Mouse (Mus musculus) limb, embryonic 14.5 days (tissue): ENCODE data around the gene Lrit3. TPM values are rescaled to one million over a fixed set of nuclear protein-coding genes. Genes with fewer than 3 reads are reported as not detected.

Source experiments
- ATAC-seq: fragments of 200-750 bp; cut with Nextera tagmentation; 2 replicates; pipeline ENCODE4 v1.8.0; 2017; ENCODE audit warnings: low read depth, moderate number of reproducible peaks, moderate TSS enrichment; ENCODE audit not compliant: low FRiP score
- DNase-seq: peaks from one replicate; pipeline ENCODE4 v3.0.0-alpha.2; 2015; ENCODE audit warnings: low spot score
- H3K27ac ChIP-seq: fragments of 300-500 bp; sonication (generic); replicated peaks from 2 replicates; pipeline ENCODE4 v1.5.1; 2014; ENCODE audit warnings: low read depth, mild to moderate bottlenecking, low read length, moderate library complexity, mixed read lengths
- H3K27me3 ChIP-seq: fragments of 300-500 bp; sonication (generic); 2 replicates; pipeline ENCODE4 v1.6.1; 2014; ENCODE audit warnings: low read length, mixed read lengths; ENCODE audit not compliant: control insufficient read depth, insufficient read depth
- H3K36me3 ChIP-seq: fragments of 300-500 bp; sonication (generic); 2 replicates; pipeline ENCODE4 v1.6.1; 2014; ENCODE audit warnings: mild to moderate bottlenecking, low read length, moderate library complexity, mixed read lengths; ENCODE audit not compliant: control insufficient read depth, insufficient read depth
- H3K4me1 ChIP-seq: fragments of 300-500 bp; sonication (generic); 2 replicates; pipeline ENCODE4 v1.6.1; 2014; ENCODE audit warnings: antibody characterized with exemption, low read length, mixed read lengths; ENCODE audit not compliant: control insufficient read depth, insufficient read depth
- H3K4me2 ChIP-seq: fragments of 300-500 bp; sonication (generic); replicated peaks from 2 replicates; pipeline ENCODE4 v1.6.1; 2014; ENCODE audit warnings: low read depth, mild to moderate bottlenecking, low read length, moderate library complexity; ENCODE audit not compliant: severe bottlenecking
- H3K4me3 ChIP-seq: fragments of 300-500 bp; sonication (generic); replicated peaks from 2 replicates; pipeline ENCODE4 v1.5.1; 2014; ENCODE audit warnings: low read length
- H3K9ac ChIP-seq: fragments of 300-500 bp; sonication (generic); 2 replicates; pipeline ENCODE4 v1.6.1; 2014; ENCODE audit warnings: mild to moderate bottlenecking, low read depth, low read length, moderate library complexity; ENCODE audit not compliant: severe bottlenecking
- H3K9me3 ChIP-seq: fragments of 300-500 bp; sonication (generic); 2 replicates; pipeline ENCODE4 v1.6.1; 2016; ENCODE audit warnings: low read length; ENCODE audit not compliant: control insufficient read depth
- POLR2A ChIP-seq: fragments of 200-500 bp; IDR thresholded peaks from 2 replicates; pipeline ENCODE4 v1.8.0; 2012; ENCODE audit warnings: inconsistent platforms, mild to moderate bottlenecking, moderate library complexity, borderline replicate concordance; ENCODE audit not compliant: insufficient read depth, insufficient read length; ENCODE audit errors: extremely low read depth
- WGBS: fragments of 180-500 bp; shearing (Covaris S2); extraction: QIAGEN DNeasy Blood & Tissue Kit; methylation state at CpG from one replicate; pipeline ENCODE4 v1.1.7; 2014; 5-methylcytosine and 5-hydroxymethylcytosine counted together
- polyA plus RNA-seq, 2 experiments: library from polyadenylated mRNA; depleted of rRNA in 1 of 2; stranded (reverse) in 1 of 2; unstranded in 1 of 2; fragments of >200 nt; fragmentation: Nextera tagmentation in 1 of 2; extraction: Ambion mirVana in 1 of 2; gene quantifications; 2 replicates each; pipeline versions ENCODE4 v1.2.1 to v1.2.3; 2012 to 2014

Gene Lrit3
- 0.04 TPM in 2 replicates for polyA plus RNA-seq (2012; rRNA removed)
- polyA plus RNA-seq (2014; fragmentation: Nextera tagmentation; extraction: Ambion mirVana), result not detected in 2 replicates

- ATAC-seq, result no peak
Measured at GRCm38 (mm10) chr3:129803765-129804164, at the start of gene Lrit3. Gene Lrit3 (minus strand): TSS chr3:129804030.

GRCm38 (mm10) chr3:129846846-129847245, 43.0 kb upstream of the Lrit3 start:
- no peaks in the 10 kb centered on the region for H3K36me3 ChIP-seq
- no peak overlapping the region for H3K4me3 ChIP-seq
- DNase-seq, result no peak
- H3K9me3 ChIP-seq, result no peaks in the 10 kb centered on the region
- no peak for ATAC-seq
- no peak overlapping the region for H3K9ac ChIP-seq
- H3K27ac ChIP-seq, result no peak overlapping the region
- H3K27me3 ChIP-seq, result no peaks in the 10 kb centered on the region
- 83% methylated on average over 7 of the region's 7 CpGs for WGBS
- no peak for TF ChIP-seq POLR2A
- no peak overlapping the region for H3K4me2 ChIP-seq
- H3K4me1 ChIP-seq, result no peaks in the 10 kb centered on the region

More at GRCm38 (mm10) chr3:129803765-129804164, at the start of gene Lrit3:
- Histone ChIP-seq H3K9ac (no peak within 1 kb of the TSS), H3K4me2 (no peak within 1 kb of the TSS), H3K36me3 (no peaks in the 10 kb centered on the region), H3K4me1 (no peaks in the 10 kb centered on the region), H3K27ac (no peak within 1 kb of the TSS), H3K27me3 (no peaks in the 10 kb centered on the region), H3K9me3 (no peaks in the 10 kb centered on the region), H3K4me3 (no peak within 1 kb of the TSS)
- no peak for TF ChIP-seq POLR2A
- 71% methylated on average over 10 of the region's 10 CpGs for WGBS
- no peak for DNase-seq

DNA sequence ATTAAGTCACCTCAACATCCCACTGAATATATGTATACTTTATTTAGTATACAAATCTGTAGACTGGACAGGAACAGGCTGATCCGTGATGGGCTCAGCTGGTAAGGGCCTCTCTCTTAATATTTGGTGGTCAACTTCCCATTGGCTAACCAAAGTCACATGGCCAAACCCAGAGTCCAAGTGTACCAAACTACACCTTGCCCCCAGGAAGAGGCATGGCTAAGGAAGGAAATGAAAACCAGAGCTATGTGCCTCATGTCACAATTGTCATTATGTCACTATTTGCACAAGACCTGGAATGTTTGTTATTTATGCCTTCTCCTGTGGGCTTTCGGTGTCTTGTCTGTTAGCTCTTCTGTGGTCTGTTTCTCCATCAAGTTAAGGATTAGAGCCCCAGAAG, 42.0 kb upstream of the Lrit3 start:
- Histone ChIP-seq H3K4me2 (no peak overlapping the region), H3K4me1 (no peaks in the 10 kb centered on the region), H3K9me3 (no peaks in the 10 kb centered on the region), H3K4me3 (no peak overlapping the region), H3K36me3 (no peaks in the 10 kb centered on the region), H3K27me3 (no peaks in the 10 kb centered on the region), H3K27ac (no peak overlapping the region), H3K9ac (no peak overlapping the region)
- no peak for TF ChIP-seq POLR2A
- DNase-seq (no peak), ATAC-seq (no peak)
- 70% methylated on average over 2 of the region's 2 CpGs for WGBS

GRCm38 (mm10) chr3:129838017-129838416, 34.2 kb upstream of the Lrit3 start:
- Histone ChIP-seq H3K27me3 (no peaks in the 10 kb centered on the region), H3K9ac (no peak overlapping the region), H3K4me3 (no peak overlapping the region), H3K4me1 (no peaks in the 10 kb centered on the region), H3K36me3 (no peaks in the 10 kb centered on the region), H3K27ac (no peak overlapping the region), H3K4me2 (no peak overlapping the region), H3K9me3 (no peaks in the 10 kb centered on the region)
- 38% methylated on average over 6 of the region's 7 CpGs for WGBS
- no peak for ATAC-seq
- no peak for TF ChIP-seq POLR2A
- no peak for DNase-seq

GRCm38 (mm10) chr3:129836965-129837364, 33.1 kb upstream of the Lrit3 start:
- H3K9me3 ChIP-seq, result no peaks in the 10 kb centered on the region
- H3K4me3 ChIP-seq, result no peak overlapping the region
- no peaks in the 10 kb centered on the region for H3K4me1 ChIP-seq
- ATAC-seq (no peak), DNase-seq (no peak)
- no peak overlapping the region for H3K9ac ChIP-seq
- no peak overlapping the region for H3K4me2 ChIP-seq
- WGBS, result 72% methylated on average over 6 of the region's 6 CpGs
- H3K36me3 ChIP-seq, result no peaks in the 10 kb centered on the region
- no peaks in the 10 kb centered on the region for H3K27me3 ChIP-seq
- no peak for TF ChIP-seq POLR2A
- H3K27ac ChIP-seq, result no peak overlapping the region
